Mouse (Mus musculus): Measurements from ENCODE around the gene Krt80.

GRCm38 (mm10) chr15:101308440-101309348 is 61.3 kb downstream of the Krt80 start:
- TF ChIP-seq GATA1 (IDR thresholded peaks at IDR 0.05; ENCODE audit: borderline replicate concordance, low read length) (no peak), FLI1 (IDR thresholded peaks at IDR 0.05; ENCODE audit: low read length) (no peak)

All from megakaryocyte, embryonic 14.5 days (primary cell).